Mouse (Mus musculus) heart, adult 18-20 months (tissue): ENCODE data around the gene Ubfd1. TPM values are rescaled to one million over a fixed set of nuclear protein-coding genes. Genes with fewer than 3 reads are reported as not detected.
"Not testable (repeated sequence)": the region's sequence is repeated elsewhere in the genome, so short reads cannot be mapped to it uniquely, and the experiment has no call there.

Experiments used
- DNase-seq, 2 experiments: peaks; one replicate each; pipeline ENCODE4 v3.0.0; 2021 to 2022; ENCODE audit warnings: mixed read lengths in 1 of 2
- total RNA-seq, 2 experiments: library from RNA; stranded (reverse); gene quantifications; 2 replicates each; pipeline ENCODE4 v1.2.3; 2021

Gene Ubfd1
- total RNA-seq, 2 experiments from 2014 or later = 36.1 to 41.1 TPM

DNA sequence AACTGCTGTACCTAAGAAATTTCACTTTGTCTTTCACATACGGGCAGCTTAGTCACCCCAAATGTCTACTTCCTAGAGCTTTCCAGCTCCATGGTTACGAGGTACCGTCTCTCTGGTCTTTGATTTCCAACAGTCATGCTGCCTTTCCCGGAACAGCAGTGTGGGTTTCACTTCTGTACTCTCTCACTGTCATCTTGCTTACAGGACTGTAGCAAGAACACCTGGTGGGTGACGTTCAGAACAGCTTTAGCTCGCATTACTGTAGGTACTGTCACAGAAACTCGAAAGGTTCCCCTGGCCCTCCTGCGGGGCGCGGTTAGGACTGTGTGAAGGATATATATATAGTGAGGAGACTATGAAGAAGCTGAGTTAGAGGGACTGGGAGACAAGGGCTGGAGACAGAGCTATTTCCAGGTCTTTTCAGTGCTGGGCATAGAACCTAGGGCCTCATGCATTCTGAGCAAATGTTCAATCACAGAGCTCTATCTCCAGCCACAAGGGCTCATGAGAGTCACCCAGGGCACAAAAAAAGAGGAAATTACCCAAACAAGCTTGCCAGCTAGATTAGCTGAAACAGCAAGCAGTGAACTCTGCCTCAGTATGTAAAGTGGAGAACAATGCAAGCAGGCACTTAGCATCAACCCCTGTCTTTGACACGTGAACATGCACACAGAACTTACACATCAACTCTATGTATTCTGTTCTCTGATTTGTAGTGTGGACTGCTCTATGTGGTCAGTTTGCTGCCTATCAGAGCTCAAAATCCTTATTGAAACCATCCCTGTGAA lies 20.4 kb downstream of the Ubfd1 start:
- no peak for DNase-seq

- no peak for DNase-seq
Observed at GRCm38 (mm10) chr7:122094564-122095330, 27.8 kb downstream of the Ubfd1 start.

- DNase-seq = no peak
Observed at GRCm38 (mm10) chr7:122098009-122098408, 31.0 kb downstream of the Ubfd1 start.

GRCm38 (mm10) chr7:122099222-122099621 lies 32.2 kb downstream of the Ubfd1 start:
- DNase-seq = peak; percentile 34 to 52

DNA sequence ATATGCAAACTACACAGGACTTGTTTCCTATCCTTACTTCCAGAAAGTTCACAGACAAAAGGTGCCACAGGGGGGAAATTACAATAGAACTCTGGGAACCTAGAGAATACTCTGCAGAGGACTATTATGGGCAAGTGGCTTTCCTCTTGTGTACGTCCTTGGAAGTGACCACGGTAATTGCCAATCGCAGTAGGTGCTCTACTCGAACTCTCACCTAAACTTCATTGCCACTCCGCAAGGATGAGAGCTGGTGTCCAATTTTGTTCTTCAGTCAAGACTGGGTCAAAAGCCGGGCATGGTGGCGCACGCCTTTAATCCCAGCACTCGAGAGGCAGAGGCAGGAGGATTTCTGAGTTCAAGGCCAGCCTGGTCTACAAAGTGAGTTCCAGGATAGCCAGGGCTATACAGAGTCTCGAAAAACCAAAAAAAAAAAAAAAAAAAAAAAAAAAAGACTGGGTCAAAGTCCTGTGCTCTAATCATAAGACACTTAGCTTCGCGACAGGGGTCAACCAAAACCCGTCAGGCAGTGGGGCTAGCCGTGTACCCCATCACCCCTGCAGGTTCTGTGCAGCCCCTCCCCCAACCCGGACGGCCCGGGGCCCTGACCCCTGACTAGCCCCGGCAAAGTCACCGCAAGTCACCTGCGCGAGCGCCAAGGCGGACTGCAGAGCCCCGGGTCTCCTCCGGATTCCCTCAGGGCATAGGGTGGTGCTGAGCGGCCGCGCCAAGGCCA lies 34.2 kb downstream of the Ubfd1 start:
- not testable (repeated sequence) for DNase-seq

DNA sequence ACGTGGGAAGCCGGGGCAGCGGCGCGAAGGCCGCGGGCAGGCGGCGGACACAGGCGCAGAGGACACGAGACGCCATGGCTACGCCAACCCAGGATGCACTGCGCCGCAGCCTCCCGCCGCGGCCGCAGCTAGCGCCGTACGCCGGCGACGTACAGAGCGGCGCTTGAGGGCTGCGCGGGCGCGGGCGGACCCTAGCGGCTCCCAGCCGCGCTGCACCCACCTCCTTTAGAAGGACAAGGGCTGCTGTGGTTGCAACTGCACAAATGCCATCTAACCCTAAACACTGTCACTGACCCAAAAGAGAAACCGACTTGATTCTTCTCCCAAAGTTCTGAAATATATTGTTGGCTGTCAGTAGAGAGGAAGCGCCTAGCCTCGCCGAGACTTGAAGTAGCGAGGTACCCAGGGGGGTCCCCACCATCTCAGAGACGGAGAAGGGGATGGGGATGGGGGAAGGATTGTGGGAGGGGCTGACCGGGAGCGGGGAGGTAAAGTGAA lies 34.8 kb downstream of the Ubfd1 start, which contains the start of gene Ndufab1:
Ndufab1 (minus strand) TSS at position 140 of the 498 bp plus-strand sequence.
- peak; percentile 88 to 91 for DNase-seq

DNA sequence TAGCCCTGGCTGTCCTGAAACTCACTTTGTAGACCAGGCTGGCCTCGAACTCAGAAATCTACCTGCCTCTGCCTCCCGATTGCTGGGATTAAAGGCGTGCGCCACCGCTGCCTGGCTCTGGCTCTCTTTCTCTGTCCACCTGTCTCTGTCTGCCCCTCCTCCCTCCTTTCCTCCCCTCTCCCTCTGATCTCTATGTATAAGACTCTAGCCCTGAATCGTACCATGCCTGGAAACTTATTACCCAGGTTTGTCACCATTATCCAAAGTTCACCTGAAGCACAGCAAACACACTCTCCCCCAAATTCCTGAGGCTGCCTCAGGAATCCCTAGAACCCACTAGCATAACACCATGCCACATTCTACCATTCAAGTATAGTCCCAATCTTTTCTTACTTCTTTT lies 41.2 kb downstream of the Ubfd1 start:
- DNase-seq = no peak

DNA sequence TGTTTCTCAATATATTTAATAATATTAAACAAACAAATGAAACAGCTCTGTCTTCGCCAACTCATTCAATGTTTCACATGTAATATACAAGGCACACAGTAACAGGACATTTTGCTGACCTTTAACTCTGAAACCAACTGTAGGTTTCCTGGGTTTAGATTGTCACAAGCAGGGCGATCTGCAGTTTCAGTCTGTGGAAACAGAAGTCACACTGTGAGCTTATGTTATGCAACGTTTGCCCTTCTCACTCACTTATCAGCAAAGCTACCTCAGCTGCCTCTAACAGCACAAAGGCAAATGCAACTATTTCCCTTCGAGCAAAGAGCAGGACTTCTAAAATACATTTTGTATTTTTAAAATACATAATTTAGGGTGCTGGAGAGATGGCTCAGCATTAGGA lies 56.5 kb downstream of the Ubfd1 start:
- DNase-seq = no peak

DNA sequence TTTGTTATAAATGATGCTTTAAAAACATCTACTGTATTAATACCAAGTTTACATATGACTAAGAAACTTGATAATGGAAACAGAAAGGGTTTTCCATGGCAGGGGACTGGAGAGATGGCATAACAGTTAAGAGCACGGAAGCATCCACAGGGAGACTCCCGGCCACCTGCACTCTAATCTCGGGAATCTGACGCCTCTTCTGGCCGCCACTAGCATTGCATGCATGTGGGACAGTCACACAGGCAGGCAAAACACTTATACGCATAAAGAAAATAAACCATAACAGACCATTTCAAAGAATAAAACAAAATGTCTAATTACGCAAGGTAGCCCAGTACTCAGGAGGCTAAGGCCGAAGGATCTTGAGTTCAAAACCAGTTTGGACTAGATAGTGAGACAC lies 58.7 kb downstream of the Ubfd1 start:
- DNase-seq = no peak

DNA sequence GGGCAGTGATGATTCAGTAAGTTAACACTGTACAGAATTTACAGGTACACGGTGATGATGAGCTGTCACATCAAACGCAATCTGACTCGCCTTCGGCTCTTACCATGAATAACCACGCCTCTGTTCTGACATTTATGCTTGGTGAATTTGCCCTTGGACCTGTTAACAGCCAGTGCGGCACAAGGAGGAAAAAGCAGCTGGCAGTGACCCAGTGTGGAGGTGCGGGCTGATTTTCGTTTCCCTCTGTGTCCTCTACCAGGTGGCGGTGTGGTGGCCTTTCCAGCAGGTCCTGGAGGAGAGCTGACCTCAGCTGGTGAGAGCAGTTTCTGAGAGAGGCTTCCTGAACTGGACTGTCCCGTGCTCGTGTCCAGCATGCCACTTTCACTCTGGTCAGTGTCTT lies 60.0 kb downstream of the Ubfd1 start:
- no peak for DNase-seq

Other genes starting within 250 kb of the Ubfd1 start
- gene Scnn1b, start 202.1 kb upstream of the Ubfd1 start, total RNA-seq = not detected
- 10 to 100 TPM; 17.3 to 19.3 TPM for gene Cog7, start 85.5 kb upstream of the Ubfd1 start, total RNA-seq
- gene Gga2, start 46.0 kb upstream of the Ubfd1 start, total RNA-seq = 10 to 100 TPM; 36.1 to 36.3 TPM
- 10 to 100 TPM; 12.3 to 13.4 TPM for gene Ears2, start 88 bp downstream of the Ubfd1 start, total RNA-seq
- 1,000 to 10,000 TPM; 1,776 to 1,815 TPM for gene Ndufab1, start 34.7 kb downstream of the Ubfd1 start, total RNA-seq
- gene Palb2, start 65.8 kb downstream of the Ubfd1 start, total RNA-seq = under 1 TPM; 0.92 to 0.95 TPM
- gene Dctn5, start 65.9 kb downstream of the Ubfd1 start, total RNA-seq = 10 to 100 TPM; 26.4 to 28.3 TPM
- gene Plk1, start 92.3 kb downstream of the Ubfd1 start, total RNA-seq = under 1 TPM; 0.41 to 0.94 TPM
- not detected for gene Ern2, start 119.0 kb downstream of the Ubfd1 start, total RNA-seq
- gene Chp2, start 152.3 kb downstream of the Ubfd1 start, total RNA-seq = 1 to 10 TPM; 3.7 to 3.8 TPM
- gene Prkcb, start 221.6 kb downstream of the Ubfd1 start, total RNA-seq = 1 to 10 TPM; 3.4 to 8.6 TPM